Mouse (Mus musculus): ENCODE data around the gene Zc3h12a.

DNA sequence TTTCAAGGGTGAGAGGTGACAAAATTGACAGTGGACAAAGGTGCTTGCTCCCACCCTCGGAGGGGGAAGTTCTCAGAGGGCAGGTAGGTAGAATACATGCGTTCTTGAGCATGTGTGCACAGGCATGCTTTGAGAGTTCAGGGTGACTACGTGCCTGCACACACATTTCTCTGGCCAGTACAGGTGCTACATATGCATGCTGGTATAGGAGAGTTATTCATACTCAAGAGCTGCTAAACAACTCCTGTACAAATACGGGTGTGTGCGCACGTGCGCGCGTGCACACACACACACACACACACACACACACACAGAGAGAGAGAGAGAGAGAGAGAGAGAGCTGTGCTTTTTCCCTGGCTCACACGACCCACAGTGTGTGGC, 33.3 kb upstream of the Zc3h12a start:
- no peak for TF ChIP-seq CTCF (IDR thresholded peaks at IDR 0.05; ENCODE audit: borderline replicate concordance, control insufficient read depth, extremely low read depth, insufficient read depth, low read length, poor library complexity)
- TF ChIP-seq POLR2A (IDR thresholded peaks at IDR 0.05; ENCODE audit: control insufficient read depth, extremely low read depth, insufficient read depth, low read length, poor library complexity), result no peak
